10 mouse cellular contexts compared by ENCODE assay signal in genomic region chr2:25877736-25878268, GRCm38 (mm10). TPM values are rescaled to one million over a fixed set of nuclear protein-coding genes. Genes with fewer than 3 reads are reported as not detected.
DNase-seq lines count a peak whose midpoint lies in the region; ATAC-seq and TF ChIP-seq lines count a peak whose summit lies in the region.
"Had no signal": no experiment of that assay in that cellular context is flagged by ENCODE, and none has a peak within 500 bp of the region (broad histone marks: within the 10 kb centered on the region; RNA-seq: fewer than 3 reads in every experiment).

No protein-coding gene starts in this region.

- peak overlapping the region; percentile 53 for H3K4me2 ChIP-seq in heart, embryonic 15.5 days
- H3K4me2 ChIP-seq in forebrain, postnatal 0 days (ENCODE audit: low read depth), result peak overlapping the region; percentile 76
- H3K4me2 ChIP-seq in midbrain, embryonic 12.5 days (replicated peaks), result peak overlapping the region; percentile 86

- 0 out of 2 replicates have a peak, but pooled peaks have one; percentile 12 for TF ChIP-seq CTCF in forebrain, postnatal 0 days (IDR thresholded peaks at IDR 0.05; ENCODE audit: low read depth)
- TF ChIP-seq CTCF in thymus, adult 2 months (IDR thresholded peaks at IDR 0.05; ENCODE audit: borderline replicate concordance, control insufficient read depth, extremely low read depth, insufficient read depth, low read length, poor library complexity), result no peak

- no peaks in the 10 kb centered on the region for H3K9me3 ChIP-seq in heart, embryonic 15.5 days (replicated peaks)
- H3K9me3 ChIP-seq in forebrain, postnatal 0 days (ENCODE audit: low read length), result no peaks in the 10 kb centered on the region
- no peaks in the 10 kb centered on the region for H3K9me3 ChIP-seq in midbrain, embryonic 12.5 days
- H3K9me3 ChIP-seq: G1E had no signal

- H3K27ac ChIP-seq in heart, embryonic 15.5 days, result no peak overlapping the region
- no peak overlapping the region for H3K27ac ChIP-seq in forebrain, postnatal 0 days (ENCODE audit: low read depth, low read length)
- no peak overlapping the region for H3K27ac ChIP-seq in midbrain, embryonic 12.5 days (replicated peaks)
- H3K27ac ChIP-seq in thymus, adult 2 months (ENCODE audit: control insufficient read depth, insufficient read depth, low read length), result no peak overlapping the region

- H3K36me3 ChIP-seq in heart, embryonic 15.5 days, result no peaks in the 10 kb centered on the region
- H3K36me3 ChIP-seq in forebrain, postnatal 0 days (ENCODE audit: insufficient read depth), result no peaks in the 10 kb centered on the region
- no peaks in the 10 kb centered on the region for H3K36me3 ChIP-seq in midbrain, embryonic 12.5 days
- H3K36me3 ChIP-seq in thymus, adult 2 months (ENCODE audit: control insufficient read depth, insufficient read depth, low read length), result no peaks in the 10 kb centered on the region
- H3K36me3 ChIP-seq: G1E had no signal

- DNase-seq in heart, adult 8-10 months (ENCODE audit: low spot score), result no peak
- DNase-seq in forebrain, postnatal 0 days, result peak; percentile 72
- DNase-seq in thymus, adult 2 months, result no peak
- DNase-seq in lung, adult 18-20 months, result no peak
- no peak for DNase-seq in testis, postnatal 10 days (ENCODE audit: low spot score)

- H3K4me1 ChIP-seq in heart, embryonic 15.5 days (replicated peaks), result peaks cover 8% of the 10 kb centered on the region
- H3K4me1 ChIP-seq in forebrain, postnatal 0 days (ENCODE audit: insufficient read depth), result 0 out of 2 replicates have a peak, but pooled peaks cover 4% of the 10 kb centered on the region
- peaks cover 8% of the 10 kb centered on the region for H3K4me1 ChIP-seq in midbrain, embryonic 12.5 days
- no peaks in the 10 kb centered on the region for H3K4me1 ChIP-seq in thymus, adult 2 months (replicated peaks; ENCODE audit: control insufficient read depth, insufficient read depth, low read length)

- H3K9ac ChIP-seq in heart, embryonic 15.5 days, result no peak overlapping the region
- H3K9ac ChIP-seq in forebrain, postnatal 0 days, result peak overlapping the region; percentile 70
- peak overlapping the region; percentile 71 for H3K9ac ChIP-seq in midbrain, embryonic 12.5 days (replicated peaks)

- H3K27me3 ChIP-seq in heart, embryonic 15.5 days, result peaks cover 45% of the 10 kb centered on the region
- H3K27me3 ChIP-seq in forebrain, postnatal 0 days (ENCODE audit: insufficient read depth, low read length), result no peaks in the 10 kb centered on the region
- H3K27me3 ChIP-seq in midbrain, embryonic 12.5 days, result peaks cover 40% of the 10 kb centered on the region
- peaks cover 8% of the 10 kb centered on the region; the same call in 1 of the 2 replicates for H3K27me3 ChIP-seq in thymus, adult 2 months (ENCODE audit: control insufficient read depth, insufficient read depth, low read length)

- ATAC-seq in heart, embryonic 15.5 days (replicated peaks; ENCODE audit: insufficient number of reproducible peaks, insufficient read depth, low FRiP score, low read depth), result no peak
- ATAC-seq in cerebellum, adult (ENCODE audit: insufficient number of reproducible peaks, low FRiP score, low TSS enrichment), result peak; percentile 84
- peak; percentile 93 for ATAC-seq in forebrain, postnatal 0 days
- peak; percentile 34; the same call in 1 of the 2 replicates for ATAC-seq in midbrain, embryonic 12.5 days (ENCODE audit: low FRiP score, low read depth)

- WGBS in heart, embryonic 15.5 days, result 4% methylated on average over 48 of the region's 49 CpGs
- WGBS in forebrain, postnatal 0 days, result 2% methylated on average over 48 of the region's 49 CpGs
- WGBS in midbrain, embryonic 12.5 days, result 2% methylated on average over 49 of the region's 49 CpGs
- 14% methylated on average over 49 of the region's 49 CpGs for WGBS in thymus, adult 2 months

- TF ChIP-seq POLR2A in thymus, adult 2 months (IDR thresholded peaks at IDR 0.05; ENCODE audit: control insufficient read depth, extremely low read depth, insufficient read depth, low read length, poor library complexity), result no peak

- peak overlapping the region; percentile 31 for H3K4me3 ChIP-seq in heart, embryonic 15.5 days
- peak overlapping the region; percentile 58 for H3K4me3 ChIP-seq in forebrain, postnatal 0 days (ENCODE audit: low read depth, low read length)
- peak overlapping the region; percentile 52 for H3K4me3 ChIP-seq in midbrain, embryonic 12.5 days
- H3K4me3 ChIP-seq in thymus, adult 2 months (ENCODE audit: control insufficient read depth, insufficient read depth, low read length), result no peak overlapping the region

RNA-seq across cellular contexts. Expression of gene Kcnt1, which starts 14.3 kb away (rescaled TPM):
- 0.57 TPM in 1 of 2 replicates, not detected in the other for polyA plus RNA-seq in heart, embryonic 15.5 days (2015; fragmentation: Nextera tagmentation; extraction: Ambion mirVana)
- under 1 TPM; 0.44 to 0.90 (median 0.59) TPM for total RNA-seq in heart, adult 8-10 months (2022)
- total RNA-seq in forebrain, postnatal 0 days (2014; rRNA removed), result 27.1 and 35.6 TPM in 2 replicates
- 8.1 and 11.2 TPM in 2 replicates for polyA plus RNA-seq in forebrain, postnatal 0 days (2015; fragmentation: Nextera tagmentation; extraction: Ambion mirVana)
- polyA plus RNA-seq in midbrain, embryonic 12.5 days (2016; fragmentation: Nextera tagmentation; extraction: Ambion mirVana), result 2.4 TPM in 2 replicates
- 1.1 and 1.2 TPM in 2 replicates for polyA plus RNA-seq in thymus, adult 2 months (2012; rRNA removed)
- polyA plus RNA-seq: G1E had no signal

RNA-seq across cellular contexts. Expression of gene Sohlh1, which starts 30.8 kb away (rescaled TPM):
- polyA plus RNA-seq in heart, embryonic 15.5 days (2015; fragmentation: Nextera tagmentation; extraction: Ambion mirVana), result not detected in 2 replicates
- total RNA-seq in heart, adult 8-10 months (2022), result not detected
- not detected in 2 replicates for total RNA-seq in forebrain, postnatal 0 days (2014; rRNA removed)
- polyA plus RNA-seq in forebrain, postnatal 0 days (2015; fragmentation: Nextera tagmentation; extraction: Ambion mirVana), result not detected in 2 replicates
- not detected in 2 replicates for polyA plus RNA-seq in midbrain, embryonic 12.5 days (2016; fragmentation: Nextera tagmentation; extraction: Ambion mirVana)
- 0.09 and 0.18 TPM in 2 replicates for polyA plus RNA-seq in thymus, adult 2 months (2012; rRNA removed)
- total RNA-seq: G1E had no signal
- polyA plus RNA-seq: frontal cortex, adult 2 months; G1E had no signal

RNA-seq across cellular contexts. Expression of gene Lcn9, which starts 54.8 kb away (rescaled TPM):
- not detected in 2 replicates for polyA plus RNA-seq in heart, embryonic 15.5 days (2015; fragmentation: Nextera tagmentation; extraction: Ambion mirVana)
- not detected for total RNA-seq in heart, adult 8-10 months (2022)
- not detected in 2 replicates for total RNA-seq in forebrain, postnatal 0 days (2014; rRNA removed)
- polyA plus RNA-seq in forebrain, postnatal 0 days (2015; fragmentation: Nextera tagmentation; extraction: Ambion mirVana), result not detected in 2 replicates
- polyA plus RNA-seq in midbrain, embryonic 12.5 days (2016; fragmentation: Nextera tagmentation; extraction: Ambion mirVana), result not detected in 2 replicates
- not detected in 2 replicates for polyA plus RNA-seq in thymus, adult 2 months (2012; rRNA removed)
- total RNA-seq: G1E had no signal
- polyA plus RNA-seq: frontal cortex, adult 2 months; G1E had no signal
